Mouse (Mus musculus): ENCODE measurements at regions not wholly inside any gene's neighbourhood (a gene's known extent, or its start where the extent isn't known, plus 50 kb on each side); places are given as distances from the start of the nearest gene placed in this dataset.

- Histone ChIP-seq H3K4me1 (ENCODE audit: control insufficient read depth in 1 of 2, insufficient read depth in 2 of 2, low read length in 2 of 2) (no peaks in the 10 kb centered on the region), H3K9me3 (replicated peaks; ENCODE audit: insufficient read depth, low read length) (no peaks in the 10 kb centered on the region), H3K27me3 (ENCODE audit: control insufficient read depth in 1 of 2, insufficient read depth in 2 of 2, low read length in 2 of 2) (no peaks in the 10 kb centered on the region; a peak in 1 of 4 replicates), H3K36me3 (ENCODE audit: control insufficient read depth in 1 of 2, insufficient read depth in 2 of 2, low read length in 2 of 2) (no peaks in the 10 kb centered on the region), H3K9ac (ENCODE audit: control insufficient read depth, low read depth, low read length, poor library complexity, severe bottlenecking) (no peak overlapping the region), H3K79me2 (ENCODE audit: control insufficient read depth, insufficient read depth, low read length, poor library complexity) (no peaks in the 10 kb centered on the region), H3K4me3 (ENCODE audit: control insufficient read depth in 1 of 2, insufficient read depth in 1 of 2, low read depth in 2 of 2, low read length in 2 of 2) (no peak overlapping the region), H3K27ac (ENCODE audit: control insufficient read depth, low read depth, low read length) (no peak overlapping the region)
- TF ChIP-seq MAX (IDR thresholded peaks at IDR 0.05; ENCODE audit: low read length), result no peak
- no peak for TF ChIP-seq BHLHE40 (IDR thresholded peaks at IDR 0.05; ENCODE audit: borderline replicate concordance, low read depth, low read length)
- no peak for TF ChIP-seq CHD2 (IDR thresholded peaks at IDR 0.05; ENCODE audit: low read length)
- no peak for TF ChIP-seq EP300 (IDR thresholded peaks at IDR 0.05; ENCODE audit: low read depth in 1 of 2, low read length in 2 of 2)
- no peak for TF ChIP-seq USF2 (IDR thresholded peaks at IDR 0.05; ENCODE audit: borderline replicate concordance in 1 of 2, insufficient read depth in 1 of 2, low read depth in 1 of 2, low read length in 2 of 2)
- TF ChIP-seq ETS1 (IDR thresholded peaks at IDR 0.05; ENCODE audit: low read depth, low read length), result no peak
- no peak for DNase-seq (ENCODE audit: low read depth, low spot score)
Observed at GRCm38 (mm10) chr1:63976862-63977261, 145.2 kb downstream of the Klf7 start.

GRCm38 (mm10) chr1:63967849-63968248, 154.2 kb downstream of the Klf7 start:
- H3K27me3 ChIP-seq (ENCODE audit: control insufficient read depth in 1 of 2, insufficient read depth in 2 of 2, low read length in 2 of 2), result no peaks in the 10 kb centered on the region
- H3K9ac ChIP-seq (ENCODE audit: control insufficient read depth, low read depth, low read length, poor library complexity, severe bottlenecking), result no peak overlapping the region
- TF ChIP-seq HCFC1 (IDR thresholded peaks at IDR 0.05; ENCODE audit: low read depth, low read length) (no peak), TCF12 (IDR thresholded peaks at IDR 0.05; ENCODE audit: low read depth, low read length) (no peak), MEF2A (IDR thresholded peaks at IDR 0.05; ENCODE audit: extremely low read depth, insufficient replicate concordance, low read depth, low read length, poor library complexity, severe bottlenecking) (no peak), CTCF (IDR thresholded peaks at IDR 0.05 in 2 of 3, conservative IDR thresholded peaks at IDR 0.05 in 1 of 3; ENCODE audit: control insufficient read depth in 1 of 3, insufficient read depth in 1 of 3, low read depth in 2 of 3, low read length in 3 of 3, poor library complexity in 1 of 3, severe bottlenecking in 1 of 3) (no peak), ZC3H11A (IDR thresholded peaks at IDR 0.05; ENCODE audit: low read depth, low read length) (no peak), NELFE (IDR thresholded peaks at IDR 0.05; ENCODE audit: low read depth, low read length) (no peak), ZKSCAN1 (IDR thresholded peaks at IDR 0.05; ENCODE audit: low read depth, low read length) (no peak), GABPA (IDR thresholded peaks at IDR 0.05; ENCODE audit: low read depth, low read length) (no peak), JUND (IDR thresholded peaks at IDR 0.05; ENCODE audit: low read depth, low read length) (no peak), ETS1 (IDR thresholded peaks at IDR 0.05; ENCODE audit: low read depth, low read length) (no peak), SMC3 (IDR thresholded peaks at IDR 0.05; ENCODE audit: low read depth, low read length) (no peak), CHD2 (IDR thresholded peaks at IDR 0.05; ENCODE audit: low read length) (no peak), BHLHE40 (IDR thresholded peaks at IDR 0.05; ENCODE audit: borderline replicate concordance, low read depth, low read length) (no peak), RCOR1 (IDR thresholded peaks at IDR 0.05; ENCODE audit: low read depth, low read length) (no peak), ZMIZ1 (IDR thresholded peaks at IDR 0.05; ENCODE audit: low read depth, low read length) (no peak), CHD1 (IDR thresholded peaks at IDR 0.05; ENCODE audit: low read depth, low read length) (no peak), MXI1 (IDR thresholded peaks at IDR 0.05; ENCODE audit: low read depth, low read length) (no peak), POLR2AphosphoS5 (IDR thresholded peaks at IDR 0.05; ENCODE audit: borderline replicate concordance, low read depth, low read length) (no peak), UBTF (IDR thresholded peaks at IDR 0.05; ENCODE audit: borderline replicate concordance, insufficient read depth, low read depth, low read length) (no peak), MAFK (IDR thresholded peaks at IDR 0.05; ENCODE audit: borderline replicate concordance, low read depth, low read length) (no peak)
- no peak overlapping the region for H3K27ac ChIP-seq (ENCODE audit: control insufficient read depth, low read depth, low read length)
- no peak overlapping the region for H3K4me3 ChIP-seq (ENCODE audit: control insufficient read depth in 1 of 2, insufficient read depth in 1 of 2, low read depth in 2 of 2, low read length in 2 of 2)
- H3K36me3 ChIP-seq (ENCODE audit: control insufficient read depth in 1 of 2, insufficient read depth in 2 of 2, low read length in 2 of 2), result no peaks in the 10 kb centered on the region
- H3K4me1 ChIP-seq (ENCODE audit: control insufficient read depth in 1 of 2, insufficient read depth in 2 of 2, low read length in 2 of 2), result no peaks in the 10 kb centered on the region
- no peak for DNase-seq (ENCODE audit: low read depth, low spot score)
- no peaks in the 10 kb centered on the region for H3K79me2 ChIP-seq (ENCODE audit: control insufficient read depth, insufficient read depth, low read length, poor library complexity)
- H3K9me3 ChIP-seq (replicated peaks; ENCODE audit: insufficient read depth, low read length), result no peaks in the 10 kb centered on the region
